Mouse (Mus musculus): ENCODE data around the gene Bicd1. TPM values are rescaled to one million over a fixed set of nuclear protein-coding genes. Genes with fewer than 3 reads are reported as not detected.

The Bicd1 gene
- total RNA-seq, 4 experiments from 2014 or later, result 46.6 to 53.3 (median 50.9) TPM

DNA sequence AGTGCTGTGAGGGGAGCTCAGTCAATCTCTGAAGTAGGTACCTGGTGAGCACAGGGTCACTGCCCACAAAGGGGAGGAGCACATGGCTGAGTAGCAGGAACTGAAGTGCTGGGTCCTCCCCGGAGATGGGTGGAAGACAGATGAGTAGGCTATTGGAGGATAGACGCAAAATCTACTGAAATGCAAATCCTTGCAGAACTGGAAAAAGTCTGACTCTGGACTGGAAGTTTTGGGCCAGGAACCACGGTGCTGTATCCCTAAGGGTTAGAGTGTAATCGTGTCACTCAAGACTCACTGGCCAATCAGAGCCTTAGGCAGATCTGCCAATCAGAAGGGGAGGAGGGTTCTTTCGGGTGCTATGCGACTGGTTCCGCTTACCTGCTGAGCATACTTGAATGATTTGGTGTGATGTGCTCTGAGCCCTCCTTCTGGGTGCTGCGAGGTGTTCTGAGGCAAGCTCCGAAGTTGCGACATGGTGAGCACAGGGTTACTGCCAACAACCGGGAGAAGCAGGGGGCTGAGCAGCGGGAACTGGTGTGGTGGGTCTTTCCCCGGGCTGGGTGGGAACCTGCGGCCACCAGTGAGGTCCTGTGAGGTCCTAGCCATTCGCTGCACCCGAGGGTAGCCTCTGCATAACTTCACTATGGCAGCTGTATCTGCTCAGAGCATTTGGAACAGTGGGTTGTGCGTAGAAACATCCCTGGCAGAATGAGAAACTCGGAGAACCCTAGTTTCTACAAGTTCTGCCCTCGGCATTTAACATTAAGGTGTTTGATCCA, 157.2 kb downstream of the Bicd1 start:
- DNase-seq (ENCODE audit: low spot score in 2 of 2), result peak; percentile 65 to 76

- no peak for DNase-seq (ENCODE audit: low spot score in 2 of 2)
These were observed 158.5 kb downstream of the Bicd1 start for GRCm38 (mm10) chr6:149567219-149567618.

DNA sequence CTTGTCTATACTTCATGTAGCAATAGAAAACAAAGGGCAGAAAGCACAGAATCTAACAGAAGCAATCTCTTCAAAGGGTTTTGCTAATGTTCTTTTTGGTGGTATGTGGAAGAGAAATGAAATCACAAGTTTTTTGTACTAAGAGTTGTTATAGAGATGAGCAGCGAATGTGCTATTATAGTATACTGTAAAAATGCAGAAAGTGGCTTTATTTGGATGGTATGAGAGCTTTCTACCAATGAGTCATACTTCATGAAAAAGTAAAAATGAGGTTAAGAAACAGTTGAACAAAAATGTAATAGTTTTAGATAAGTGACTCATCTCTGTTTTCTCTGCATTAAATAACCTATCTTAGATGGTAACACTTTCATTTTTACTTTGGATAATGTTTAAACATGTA, 165.6 kb downstream of the Bicd1 start:
- DNase-seq (ENCODE audit: low spot score in 2 of 2), result no peak

GRCm38 (mm10) chr6:149580053-149580452, 171.4 kb downstream of the Bicd1 start:
- no peak for DNase-seq (ENCODE audit: low spot score in 2 of 2)

- no peak for DNase-seq (ENCODE audit: low spot score in 2 of 2)
These were observed 177.2 kb downstream of the Bicd1 start for GRCm38 (mm10) chr6:149585708-149586504.

Small RNA genes within 50 kb of the gene (microRNA-seq; reads per million reads assigned to microRNA genes)
- 0 reads per million in 2 experiments for gene Gm24307

Other genes with a start within 250 kb of the Bicd1 start
- gene Amn1, start 220.2 kb upstream of the Bicd1 start, total RNA-seq (2022), result 10 to 100 TPM; 27.3 to 39.2 (median 32.6) TPM
- gene Resf1, start 99.5 kb upstream of the Bicd1 start, total RNA-seq (2022), result 10 to 100 TPM; 16.9 to 19.2 (median 17.5) TPM

All from layer of hippocampus, adult 8-10 months (tissue).